ENCODE assay signal across 8 mouse cellular contexts in genomic region chr14:24253611-24254202, GRCm38 (mm10). TPM values are rescaled to one million over a fixed set of nuclear protein-coding genes. Genes with fewer than 3 reads are reported as not detected.
DNase-seq lines count a peak whose midpoint lies in the region; ATAC-seq and TF ChIP-seq lines count a peak whose summit lies in the region.

No protein-coding gene starts in this region.

- intact Hi-C loops in left cerebral cortex, postnatal 4 days (cut with DNase I): no loop called here
- intact Hi-C loops in left cerebral cortex, postnatal 25 days (cut with DNase I): no loop called here

- H3K27ac ChIP-seq in ES-E14 (ENCODE audit: insufficient read depth, low read depth, low read length, poor library complexity, severe bottlenecking): peak overlapping the region; percentile 88
- peak overlapping the region; percentile 42 for H3K27ac ChIP-seq in hindbrain, embryonic 16.5 days (ENCODE audit: low read depth, low read length)

- ATAC-seq in hindbrain, embryonic 16.5 days: peak; percentile 87

- H3K4me3 ChIP-seq in ES-E14 (ENCODE audit: insufficient read depth in 1 of 2, low read depth in 1 of 2, low read length in 2 of 2, poor library complexity in 1 of 2, severe bottlenecking in 1 of 2): peak overlapping the region; percentile 24 to 34; a peak in 2 of 4 replicates
- H3K4me3 ChIP-seq in hindbrain, embryonic 16.5 days (ENCODE audit: low read length): no peak overlapping the region

- in situ Hi-C loops in ES-E14 (cut with MboI; ENCODE audit: low sequenced_read_pairs in 2 of 2, unreplicated experiment in 2 of 2): no loop called here

- peak; percentile 86 for DNase-seq in ES-E14 (ENCODE audit: low read depth, low spot score)
- peak; percentile 55 for DNase-seq in embryo, embryonic 11.5 days (ENCODE audit: low read depth, low spot score)
- DNase-seq in lung, postnatal 10 days: peak; percentile 35
- no peak for DNase-seq in left cerebral cortex, postnatal 4 days
- no peak for DNase-seq in cerebellum, adult 11-12 months
- DNase-seq in left cerebral cortex, postnatal 25 days (ENCODE audit: low spot score in 2 of 2): no peak
- no peak for DNase-seq in ovary, postnatal 36 days (ENCODE audit: low spot score)

- WGBS in hindbrain, embryonic 16.5 days: 8% methylated on average over 8 of the region's 8 CpGs

- H3K4me1 ChIP-seq in ES-E14 (ENCODE audit: control insufficient read depth in 2 of 2, insufficient read depth in 2 of 2, low read length in 2 of 2, poor library complexity in 1 of 2): peaks cover 2 to 7% of the 10 kb centered on the region in 2 experiments; a peak in 3 of 4 replicates
- H3K4me1 ChIP-seq in hindbrain, embryonic 16.5 days (ENCODE audit: control insufficient read depth, insufficient read depth, low read depth, low read length): peaks cover 7% of the 10 kb centered on the region

- H3K9ac ChIP-seq in ES-E14 (ENCODE audit: insufficient read depth, low read depth, low read length, poor library complexity, severe bottlenecking): peak overlapping the region; percentile 39; the same call in 1 of the 2 replicates
- H3K9ac ChIP-seq in hindbrain, embryonic 16.5 days (ENCODE audit: low read depth, low read length): no peak overlapping the region

- no peak overlapping the region for H3K4me2 ChIP-seq in hindbrain, embryonic 16.5 days (ENCODE audit: low read length)

- no peaks in the 10 kb centered on the region for H3K27me3 ChIP-seq in hindbrain, embryonic 16.5 days (replicated peaks; ENCODE audit: control insufficient read depth, insufficient read depth, low read length)

- no peaks in the 10 kb centered on the region for H3K36me3 ChIP-seq in ES-E14 (ENCODE audit: control insufficient read depth, insufficient read depth, low read length, poor library complexity, severe bottlenecking)
- no peaks in the 10 kb centered on the region for H3K36me3 ChIP-seq in hindbrain, embryonic 16.5 days (ENCODE audit: control insufficient read depth, insufficient read depth, low read length)

- no peaks in the 10 kb centered on the region for H3K9me3 ChIP-seq in ES-E14 (ENCODE audit: control insufficient read depth, insufficient read depth, low read depth, low read length)
- H3K9me3 ChIP-seq in hindbrain, embryonic 16.5 days (ENCODE audit: control insufficient read depth, low read length): no peaks in the 10 kb centered on the region

TF ChIP-seq in ES-E14, 5 proteins besides CTCF, POLR2A, EP300 and RAD21:
- TF ChIP-seq ZNF384 (IDR thresholded peaks at IDR 0.05; ENCODE audit: low read depth, low read length) (no peak), ZC3H11A (IDR thresholded peaks at IDR 0.05; ENCODE audit: borderline replicate concordance, low read depth, low read length) (no peak), MAFK (IDR thresholded peaks at IDR 0.05; ENCODE audit: insufficient read depth, low read depth, low read length) (no peak), CHD2 (IDR thresholded peaks at IDR 0.05; ENCODE audit: low read depth, low read length) (no peak; the same call in 1 of the 2 replicates), HCFC1 (IDR thresholded peaks at IDR 0.05; ENCODE audit: borderline replicate concordance, insufficient read depth, low read length) (no peak)

RNA-seq across cellular contexts. Expression of gene Dlg5, which starts 8.0 kb away (rescaled TPM):
- 17.5 and 19.3 TPM in 2 replicates for total RNA-seq in ES-E14 (2012; rRNA removed)
- 18.4 and 21.0 TPM in 2 replicates for polyA plus RNA-seq in hindbrain, embryonic 16.5 days (2015; fragmentation: Nextera tagmentation; extraction: Ambion mirVana)
- total RNA-seq in left cerebral cortex, postnatal 4 days (2021): 10 to 100 TPM; 81.9 to 94.0 TPM
- 10 to 100 TPM; 36.7 to 37.3 TPM for total RNA-seq in left cerebral cortex, postnatal 25 days (2021)

RNA-seq across cellular contexts. Expression of gene E330034G19Rik, which starts 39.3 kb away (rescaled TPM):
- total RNA-seq in ES-E14 (2012; rRNA removed): not detected in 2 replicates
- polyA plus RNA-seq in hindbrain, embryonic 16.5 days (2015; fragmentation: Nextera tagmentation; extraction: Ambion mirVana): 0.16 and 0.23 TPM in 2 replicates
- not detected for total RNA-seq in left cerebral cortex, postnatal 4 days (2021)
- not detected for total RNA-seq in left cerebral cortex, postnatal 25 days (2021)

Comparison
In these comparisons a context has a peak if more than half of its experiments do, and no peak if none do; other contexts are left out.
1. DNase-seq: peak in ES-E14 (single experiment), embryo, embryonic 11.5 days (single experiment) and lung, postnatal 10 days (single experiment); none in left cerebral cortex, postnatal 4 days (single experiment), cerebellum, adult 11-12 months (single experiment), left cerebral cortex, postnatal 25 days (0 of 2) and ovary, postnatal 36 days (single experiment).